ENCODE assay signal across 10 mouse cellular contexts in genomic region chr16:34909437-34909836, GRCm38 (mm10).
DNase-seq lines count a peak whose midpoint lies in the region; ATAC-seq lines count a peak whose summit lies in the region.
"Had no signal": no experiment of that assay in that cellular context is flagged by ENCODE, and none has a peak within 500 bp of the region (broad histone marks: within the 10 kb centered on the region; RNA-seq: fewer than 3 reads in every experiment).

No protein-coding gene starts in this region.

- WGBS in lung, embryonic 16.5 days: 51% methylated on average over 6 of the region's 6 CpGs

- ATAC-seq in lung, embryonic 16.5 days (ENCODE audit: low read depth): peak; percentile 74; the same call in 1 of the 2 replicates

- H3K36me3 ChIP-seq in lung, embryonic 16.5 days (ENCODE audit: control insufficient read depth, insufficient read depth, low read length): peaks cover 3% of the 10 kb centered on the region; the same call in 1 of the 2 replicates
- H3K36me3 ChIP-seq: neural tube, embryonic 12.5 days had no signal

- peak overlapping the region; percentile 48 for H3K27ac ChIP-seq in lung, embryonic 16.5 days (ENCODE audit: low read length)
- H3K27ac ChIP-seq: neural tube, embryonic 12.5 days had no signal

- H3K9me3 ChIP-seq in lung, embryonic 16.5 days (ENCODE audit: control insufficient read depth, low read length): no peaks in the 10 kb centered on the region
- H3K9me3 ChIP-seq: neural tube, embryonic 12.5 days had no signal

- H3K9ac ChIP-seq in lung, embryonic 16.5 days (ENCODE audit: low read length): no peak overlapping the region
- H3K9ac ChIP-seq: neural tube, embryonic 12.5 days had no signal

- peak; percentile 29 for DNase-seq in adrenal gland, postnatal 14 days
- DNase-seq in adrenal gland, postnatal 10 days: no peak
- DNase-seq in heart, adult 18-20 months: peak; percentile 79 to 93
- peak; percentile 60 for DNase-seq in kidney, adult 18-20 months
- no peak for DNase-seq in cerebellum, adult 11 months
- no peak for DNase-seq in Muller cell, postnatal 12 days (ENCODE audit: inconsistent ontology term)
- DNase-seq in layer of hippocampus, adult 18-20 months (ENCODE audit: low spot score in 2 of 2): no peak
- DNase-seq: thymus, adult 2 months had no signal

- peaks cover 6% of the 10 kb centered on the region for H3K4me1 ChIP-seq in lung, embryonic 16.5 days (replicated peaks; ENCODE audit: control insufficient read depth, insufficient read depth, low read length)
- H3K4me1 ChIP-seq: neural tube, embryonic 12.5 days had no signal

- no peak overlapping the region for H3K4me3 ChIP-seq in lung, embryonic 16.5 days (ENCODE audit: low read length)
- H3K4me3 ChIP-seq: neural tube, embryonic 12.5 days had no signal

- no peaks in the 10 kb centered on the region for H3K27me3 ChIP-seq in lung, embryonic 16.5 days (ENCODE audit: control insufficient read depth, insufficient read depth, low read depth, low read length)
- H3K27me3 ChIP-seq: neural tube, embryonic 12.5 days had no signal

- no peak overlapping the region for H3K4me2 ChIP-seq in lung, embryonic 16.5 days (ENCODE audit: low read depth, low read length)
- H3K4me2 ChIP-seq: neural tube, embryonic 12.5 days had no signal

Comparison
In these comparisons a context has a peak if more than half of its experiments do, and no peak if none do; other contexts are left out.
1. DNase-seq: peak in adrenal gland, postnatal 14 days (single experiment), heart, adult 18-20 months (2 of 2) and kidney, adult 18-20 months (single experiment); none in adrenal gland, postnatal 10 days (single experiment), cerebellum, adult 11 months (single experiment), Muller cell, postnatal 12 days (single experiment) and layer of hippocampus, adult 18-20 months (0 of 2).